Mouse (Mus musculus): ENCODE measurements around the gene Zfp692.

DNA sequence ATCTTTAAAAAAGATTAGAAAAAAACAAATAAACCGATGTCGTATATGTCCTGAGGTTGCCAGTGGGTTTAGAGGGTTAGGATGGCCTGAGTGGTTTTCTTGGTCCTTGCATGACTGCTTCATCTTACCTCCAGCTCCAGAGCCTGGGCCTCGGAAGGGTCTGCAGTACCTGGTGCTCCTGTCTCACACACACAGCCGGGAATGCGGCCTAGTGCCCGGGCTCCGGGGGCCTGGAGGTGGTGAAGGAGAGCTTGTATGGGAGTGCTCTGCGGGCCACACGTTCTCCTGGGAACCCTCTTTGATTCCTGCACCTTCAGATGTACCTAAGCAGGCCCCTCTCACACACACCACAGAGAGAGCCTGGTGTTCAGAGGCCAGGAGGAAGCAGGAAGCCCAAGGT, 1.8 kb downstream of the Zfp692 start:
- no peak for TF ChIP-seq CTCF (IDR thresholded peaks at IDR 0.05; ENCODE audit: insufficient read depth, low read depth, low read length)
- TF ChIP-seq POLR2A (IDR thresholded peaks at IDR 0.05; ENCODE audit: insufficient read depth, low read depth, low read length) = no peak

Data from olfactory bulb, adult 2 months (tissue).